Mouse (Mus musculus): ENCODE data around the gene Mst1.

Gene Mst1

GRCm38 (mm10) chr9:108126436-108127180 is 46.4 kb downstream of the Mst1 start:
- intact Hi-C loops (cut with DNase I) = no loop called here

GRCm38 (mm10) chr9:108128248-108128647 is 48.0 kb downstream of the Mst1 start:
- intact Hi-C loops (cut with DNase I) = no loop called here

- intact Hi-C loops (cut with DNase I) = no loop called here
These were observed 49.1 kb downstream of the Mst1 start for GRCm38 (mm10) chr9:108129042-108129948.

- intact Hi-C loops (cut with DNase I) = no loop called here
These were observed 51.3 kb downstream of the Mst1 start for GRCm38 (mm10) chr9:108131502-108131901.

- intact Hi-C loops (cut with DNase I) = no loop called here
These were observed 52.1 kb downstream of the Mst1 start for GRCm38 (mm10) chr9:108132373-108132772.

- intact Hi-C loops (cut with DNase I) = no loop called here
These were observed 53.2 kb downstream of the Mst1 start for GRCm38 (mm10) chr9:108133478-108133877.

Small RNA genes within 50 kb of the gene (microRNA-seq; reads per million reads assigned to microRNA genes)
- 0 reads per million in 2 experiments for gene Gm47303
- 0 reads per million in 2 experiments for gene Mir7088
